ENCODE assay signal across 15 mouse cellular contexts in genomic region chr4:139187930-139188329, GRCm38 (mm10). TPM values are rescaled to one million over a fixed set of nuclear protein-coding genes. Genes with fewer than 3 reads are reported as not detected.
DNase-seq lines count a peak whose midpoint lies in the region; ATAC-seq and TF ChIP-seq lines count a peak whose summit lies in the region.
"Had no signal": no experiment of that assay in that cellular context is flagged by ENCODE, and none has a peak within 500 bp of the region (broad histone marks: within the 10 kb centered on the region; RNA-seq: fewer than 3 reads in every experiment).

No protein-coding gene starts in this region.

- DNase-seq in liver, postnatal 0 days, result peak; percentile 45
- DNase-seq in thymus, postnatal 4 days, result peak; percentile 37
- DNase-seq in thymus, adult 2 months, result no peak
- DNase-seq in lung, postnatal 10 days, result peak; percentile 39
- no peak for DNase-seq in stomach, postnatal 0 days (ENCODE audit: low spot score)
- no peak for DNase-seq in left cerebral cortex, adult 9 months (ENCODE audit: low spot score in 2 of 2)
- no peak for DNase-seq in cerebellum, postnatal 14 days
- DNase-seq: adrenal gland, postnatal 14 days; gastrocnemius, postnatal 36 days; heart, postnatal 4 days had no signal

- no peak for ATAC-seq in liver, postnatal 0 days
- no peak for ATAC-seq in liver, embryonic 12.5 days
- ATAC-seq in stomach, postnatal 0 days (ENCODE audit: low FRiP score, low TSS enrichment), result no peak
- ATAC-seq: CD4-positive, CD25-positive, alpha-beta regulatory T cell, adult 4 months had no signal

- H3K36me3 ChIP-seq in liver, postnatal 0 days (replicated peaks; ENCODE audit: insufficient read depth, low read length), result no peaks in the 10 kb centered on the region
- no peaks in the 10 kb centered on the region for H3K36me3 ChIP-seq in liver, embryonic 12.5 days
- H3K36me3 ChIP-seq in thymus, adult 2 months (ENCODE audit: control insufficient read depth, insufficient read depth, low read length), result no peaks in the 10 kb centered on the region
- H3K36me3 ChIP-seq in stomach, postnatal 0 days (ENCODE audit: control insufficient read depth, insufficient read depth, low read length), result no peaks in the 10 kb centered on the region
- H3K36me3 ChIP-seq: forebrain, embryonic 10.5 days; heart, embryonic 12.5 days; limb, embryonic 15.5 days had no signal

- no peak for TF ChIP-seq EP300 in liver, postnatal 0 days (IDR thresholded peaks at IDR 0.05; ENCODE audit: low read depth)
- no peak for TF ChIP-seq EP300 in stomach, postnatal 0 days (optimal IDR thresholded peaks at IDR 0.05)

- TF ChIP-seq CTCF in liver, postnatal 0 days (IDR thresholded peaks at IDR 0.05; ENCODE audit: low read depth), result no peak
- no peak for TF ChIP-seq CTCF in thymus, adult 2 months (IDR thresholded peaks at IDR 0.05; ENCODE audit: borderline replicate concordance, control insufficient read depth, extremely low read depth, insufficient read depth, low read length, poor library complexity)
- TF ChIP-seq CTCF in stomach, postnatal 0 days (IDR thresholded peaks at IDR 0.05; ENCODE audit: low read depth), result no peak

- no peak overlapping the region for H3K4me3 ChIP-seq in liver, postnatal 0 days (ENCODE audit: low read depth, low read length)
- no peak overlapping the region for H3K4me3 ChIP-seq in liver, embryonic 12.5 days
- H3K4me3 ChIP-seq in thymus, adult 2 months (ENCODE audit: control insufficient read depth, insufficient read depth, low read length), result no peak overlapping the region
- no peak overlapping the region for H3K4me3 ChIP-seq in stomach, postnatal 0 days (ENCODE audit: low read depth, low read length)
- H3K4me3 ChIP-seq: forebrain, embryonic 10.5 days; heart, embryonic 12.5 days; limb, embryonic 15.5 days had no signal

- 42% methylated on average over 11 of the region's 11 CpGs for WGBS in liver, postnatal 0 days (ENCODE audit: insufficient replicate concordance)
- 48% methylated on average over 11 of the region's 11 CpGs for WGBS in liver, embryonic 12.5 days (ENCODE audit: insufficient replicate concordance)
- 15% methylated on average over 11 of the region's 11 CpGs for WGBS in thymus, adult 2 months
- 71% methylated on average over 11 of the region's 11 CpGs for WGBS in stomach, postnatal 0 days

- H3K9ac ChIP-seq in liver, postnatal 0 days (replicated peaks), result no peak overlapping the region
- H3K9ac ChIP-seq in liver, embryonic 12.5 days, result no peak overlapping the region
- H3K9ac ChIP-seq in stomach, postnatal 0 days (ENCODE audit: low read length), result no peak overlapping the region
- H3K9ac ChIP-seq: heart, embryonic 12.5 days; limb, embryonic 15.5 days had no signal

- no peak for TF ChIP-seq POLR2A in thymus, adult 2 months (IDR thresholded peaks at IDR 0.05; ENCODE audit: control insufficient read depth, extremely low read depth, insufficient read depth, low read length, poor library complexity)

- no peaks in the 10 kb centered on the region for H3K9me3 ChIP-seq in liver, postnatal 0 days (ENCODE audit: low read length)
- no peaks in the 10 kb centered on the region for H3K9me3 ChIP-seq in liver, embryonic 12.5 days (replicated peaks)
- H3K9me3 ChIP-seq in stomach, postnatal 0 days (ENCODE audit: control insufficient read depth, low read length), result no peaks in the 10 kb centered on the region
- H3K9me3 ChIP-seq: forebrain, embryonic 10.5 days; heart, embryonic 12.5 days; limb, embryonic 15.5 days had no signal

- H3K4me1 ChIP-seq in liver, postnatal 0 days (ENCODE audit: insufficient read depth), result peaks cover 10% of the 10 kb centered on the region
- peaks cover 32% of the 10 kb centered on the region for H3K4me1 ChIP-seq in liver, embryonic 12.5 days
- peaks cover 10% of the 10 kb centered on the region for H3K4me1 ChIP-seq in thymus, adult 2 months (replicated peaks; ENCODE audit: control insufficient read depth, insufficient read depth, low read length)
- peaks cover 10% of the 10 kb centered on the region for H3K4me1 ChIP-seq in stomach, postnatal 0 days (replicated peaks; ENCODE audit: control insufficient read depth, insufficient read depth)

- no peaks in the 10 kb centered on the region for H3K27me3 ChIP-seq in liver, postnatal 0 days (ENCODE audit: insufficient read depth, low read length)
- H3K27me3 ChIP-seq in liver, embryonic 12.5 days (replicated peaks), result no peaks in the 10 kb centered on the region
- H3K27me3 ChIP-seq in thymus, adult 2 months (ENCODE audit: control insufficient read depth, insufficient read depth, low read length), result no peaks in the 10 kb centered on the region
- no peaks in the 10 kb centered on the region for H3K27me3 ChIP-seq in stomach, postnatal 0 days (ENCODE audit: control insufficient read depth, insufficient read depth, low read length)
- H3K27me3 ChIP-seq: heart, embryonic 12.5 days; limb, embryonic 15.5 days had no signal

- no peak overlapping the region for H3K4me2 ChIP-seq in liver, postnatal 0 days (ENCODE audit: low read depth, low read length)
- H3K4me2 ChIP-seq in liver, embryonic 12.5 days, result no peak overlapping the region
- no peak overlapping the region for H3K4me2 ChIP-seq in stomach, postnatal 0 days (replicated peaks; ENCODE audit: low read depth)
- H3K4me2 ChIP-seq: heart, embryonic 12.5 days; limb, embryonic 15.5 days had no signal

- peak overlapping the region; percentile 24 for H3K27ac ChIP-seq in liver, postnatal 0 days (ENCODE audit: low read depth)
- no peak overlapping the region for H3K27ac ChIP-seq in liver, embryonic 12.5 days
- no peak overlapping the region for H3K27ac ChIP-seq in thymus, adult 2 months (ENCODE audit: control insufficient read depth, insufficient read depth, low read length)
- 0 out of 2 replicates have a peak overlapping the region, but pooled peaks have one; percentile 13 for H3K27ac ChIP-seq in stomach, postnatal 0 days (replicated peaks)
- H3K27ac ChIP-seq: forebrain, embryonic 10.5 days; limb, embryonic 15.5 days had no signal

RNA-seq across cellular contexts. Expression of gene Capzb, which starts 4.8 kb away (rescaled TPM):
- polyA plus RNA-seq in liver, postnatal 0 days (2015; fragmentation: Nextera tagmentation; extraction: Ambion mirVana), result 136 and 143 TPM in 2 replicates
- 208 and 209 TPM in 2 replicates for polyA plus RNA-seq in liver, embryonic 12.5 days (2016; fragmentation: Nextera tagmentation; extraction: Ambion mirVana)
- polyA plus RNA-seq in thymus, adult 2 months (2012; rRNA removed), result 167 and 213 TPM in 2 replicates
- 341 and 344 TPM in 2 replicates for polyA plus RNA-seq in stomach, postnatal 0 days (2015; fragmentation: Nextera tagmentation; extraction: Ambion mirVana)

RNA-seq across cellular contexts. Expression of gene Minos1, which starts 57.0 kb away (rescaled TPM):
- polyA plus RNA-seq in liver, postnatal 0 days (2015; fragmentation: Nextera tagmentation; extraction: Ambion mirVana), result 384 and 387 TPM in 2 replicates
- polyA plus RNA-seq in liver, embryonic 12.5 days (2016; fragmentation: Nextera tagmentation; extraction: Ambion mirVana), result 401 and 406 TPM in 2 replicates
- 38.0 and 65.3 TPM in 2 replicates for polyA plus RNA-seq in thymus, adult 2 months (2012; rRNA removed)
- polyA plus RNA-seq in stomach, postnatal 0 days (2015; fragmentation: Nextera tagmentation; extraction: Ambion mirVana), result 569 and 588 TPM in 2 replicates

Comparison
In these comparisons a context has a peak if more than half of its experiments do, and no peak if none do; other contexts are left out.
1. DNase-seq: peak in liver, postnatal 0 days (single experiment), thymus, postnatal 4 days (single experiment) and lung, postnatal 10 days (single experiment); none in thymus, adult 2 months (single experiment), stomach, postnatal 0 days (single experiment), left cerebral cortex, adult 9 months (0 of 2) and cerebellum, postnatal 14 days (0 of 2).
2. H3K27ac ChIP-seq: peak in liver, postnatal 0 days (single experiment) and stomach, postnatal 0 days (single experiment); none in liver, embryonic 12.5 days (single experiment) and thymus, adult 2 months (single experiment).